Mouse (Mus musculus): ENCODE results near the gene Psma7. TPM values are rescaled to one million over a fixed set of nuclear protein-coding genes. Genes with fewer than 3 reads are reported as not detected.

The Psma7 gene
- 100 to 1,000 TPM; 416 to 450 TPM for polyA plus RNA-seq (2017; shearing (Covaris generic))

GRCm38 (mm10) chr2:180042256-180042857 lies at the start of gene Psma7, which contains the start of gene Ss18l1:
Gene Psma7 (minus strand): TSS chr2:180042433.
Gene Ss18l1 (plus strand): TSS chr2:180042509.
- ATAC-seq, result peak; percentile 82

- ATAC-seq, result no peak
Measured at GRCm38 (mm10) chr2:180090285-180090684, 48.1 kb upstream of the Psma7 start.

DNA sequence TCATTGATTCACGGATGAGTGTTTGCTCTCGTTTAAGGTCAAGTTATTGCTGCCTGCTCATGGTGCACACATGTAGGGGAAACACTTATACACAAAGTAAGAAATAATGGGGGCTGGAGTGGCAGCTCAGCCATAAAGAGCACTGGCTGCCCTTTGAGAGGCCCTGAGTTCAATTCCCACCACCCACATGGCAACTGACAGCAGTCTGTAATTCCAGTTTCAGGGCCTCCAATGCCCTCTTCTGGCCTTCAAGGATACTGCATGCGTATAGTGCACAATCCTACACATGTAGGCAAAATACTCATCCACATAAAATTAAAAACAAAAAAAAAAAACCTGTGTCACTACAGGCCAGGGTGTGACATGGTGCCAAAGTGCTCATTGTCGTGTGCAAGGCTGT lies 45.2 kb upstream of the Psma7 start:
- no peak for ATAC-seq

DNA sequence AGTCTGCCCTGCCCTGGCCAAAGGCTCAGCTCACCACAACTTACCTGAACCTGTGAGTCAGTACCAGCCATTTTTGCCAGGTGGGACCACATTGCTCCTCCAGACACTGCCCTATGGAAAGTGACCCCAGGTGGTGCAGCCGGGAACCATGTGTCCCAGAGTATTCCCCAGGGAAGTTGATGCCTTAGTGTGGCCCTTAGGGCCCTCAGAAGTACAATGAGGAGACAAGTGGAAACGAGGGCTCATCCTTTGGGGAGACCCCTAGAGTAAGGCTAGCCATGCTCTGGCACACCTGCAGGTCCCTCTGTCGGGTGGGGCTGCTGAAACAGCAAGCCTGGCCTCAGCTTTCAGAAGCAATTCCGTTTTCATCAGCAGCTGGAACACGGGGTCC lies 44.4 kb upstream of the Psma7 start:
- ATAC-seq, result no peak

DNA sequence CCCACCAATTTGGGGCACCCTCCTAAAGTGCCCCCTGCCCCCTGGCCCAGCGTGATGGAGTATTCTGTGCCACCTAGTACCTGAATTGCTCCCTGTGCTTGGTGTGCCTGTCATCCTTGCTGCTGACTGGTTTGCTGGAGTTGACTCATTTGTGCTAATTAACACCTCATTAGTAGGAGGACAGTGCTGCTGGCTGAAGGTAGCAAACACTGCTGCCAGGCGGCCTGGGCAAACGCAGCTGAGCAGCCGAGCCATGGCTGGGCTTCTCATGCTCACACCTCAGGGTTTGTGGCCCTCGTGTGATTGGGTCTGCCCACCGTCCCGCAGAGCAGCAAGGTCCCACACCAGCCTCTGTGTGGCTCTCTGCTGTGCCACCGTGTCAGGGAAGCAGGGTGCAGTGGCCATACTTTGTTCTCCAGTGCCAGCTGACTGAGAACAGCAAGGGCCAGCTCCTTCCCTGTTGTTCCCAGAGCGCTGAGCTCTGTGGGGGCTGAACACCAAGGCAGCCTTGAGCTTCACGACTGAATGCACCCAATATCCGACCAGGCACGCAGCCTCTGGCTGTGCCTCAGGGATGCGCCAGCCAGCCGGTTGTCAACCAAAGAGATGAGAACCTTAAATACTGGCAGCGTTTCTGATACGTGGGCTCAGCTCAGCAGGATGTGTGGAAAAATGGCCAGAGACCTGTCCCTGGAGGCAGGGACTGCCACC lies 43.8 kb upstream of the Psma7 start:
- ATAC-seq, result no peak

DNA sequence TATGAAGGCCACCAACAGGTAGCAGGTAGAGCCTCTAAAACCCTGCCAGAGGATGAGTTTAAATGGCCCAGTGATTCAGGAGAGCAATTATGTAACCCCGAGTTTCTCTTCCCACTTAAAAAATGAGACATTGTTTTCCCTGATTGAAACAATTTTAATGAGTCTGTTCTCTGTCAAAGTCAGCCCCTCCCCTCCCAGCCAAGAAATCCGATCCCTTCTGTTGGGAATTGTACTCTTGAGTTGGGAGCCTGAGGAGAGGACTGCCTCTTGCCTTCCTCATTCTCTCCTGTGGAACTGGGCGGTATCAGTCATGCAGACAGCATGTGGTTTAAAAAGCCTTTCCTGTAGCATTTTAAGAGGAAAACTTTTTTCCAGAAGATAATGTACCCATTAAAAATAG lies 42.3 kb upstream of the Psma7 start:
- ATAC-seq, result no peak

GRCm38 (mm10) chr2:180083063-180083462 lies 40.8 kb upstream of the Psma7 start:
- no peak for ATAC-seq

DNA sequence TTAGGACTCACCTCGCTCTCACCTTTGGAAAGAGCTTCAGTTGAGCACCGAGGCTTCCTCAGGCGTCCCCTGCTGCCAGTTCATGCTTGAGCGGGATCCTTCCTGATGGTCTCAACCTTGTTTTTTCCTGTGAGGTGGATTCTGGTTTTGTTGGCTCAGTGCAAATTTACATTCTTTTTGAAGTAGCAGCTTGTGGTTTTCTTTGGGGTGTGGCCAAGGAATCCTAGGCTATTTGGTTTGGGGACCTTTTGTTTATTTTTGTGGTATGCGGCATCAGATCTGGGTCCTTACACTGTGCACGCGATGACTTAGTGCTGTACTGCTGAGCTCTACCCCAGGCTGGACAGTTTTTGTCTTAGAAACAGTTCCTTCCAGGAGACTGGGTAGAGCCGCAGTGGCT lies 38.4 kb upstream of the Psma7 start:
- ATAC-seq, result no peak

- no peak for ATAC-seq
Measured at GRCm38 (mm10) chr2:180077622-180078021, 35.4 kb upstream of the Psma7 start.

- ATAC-seq, result no peak
Measured at GRCm38 (mm10) chr2:180072886-180073285, 30.7 kb upstream of the Psma7 start.

GRCm38 (mm10) chr2:180071671-180072070 lies 29.4 kb upstream of the Psma7 start:
- no peak for ATAC-seq

DNA sequence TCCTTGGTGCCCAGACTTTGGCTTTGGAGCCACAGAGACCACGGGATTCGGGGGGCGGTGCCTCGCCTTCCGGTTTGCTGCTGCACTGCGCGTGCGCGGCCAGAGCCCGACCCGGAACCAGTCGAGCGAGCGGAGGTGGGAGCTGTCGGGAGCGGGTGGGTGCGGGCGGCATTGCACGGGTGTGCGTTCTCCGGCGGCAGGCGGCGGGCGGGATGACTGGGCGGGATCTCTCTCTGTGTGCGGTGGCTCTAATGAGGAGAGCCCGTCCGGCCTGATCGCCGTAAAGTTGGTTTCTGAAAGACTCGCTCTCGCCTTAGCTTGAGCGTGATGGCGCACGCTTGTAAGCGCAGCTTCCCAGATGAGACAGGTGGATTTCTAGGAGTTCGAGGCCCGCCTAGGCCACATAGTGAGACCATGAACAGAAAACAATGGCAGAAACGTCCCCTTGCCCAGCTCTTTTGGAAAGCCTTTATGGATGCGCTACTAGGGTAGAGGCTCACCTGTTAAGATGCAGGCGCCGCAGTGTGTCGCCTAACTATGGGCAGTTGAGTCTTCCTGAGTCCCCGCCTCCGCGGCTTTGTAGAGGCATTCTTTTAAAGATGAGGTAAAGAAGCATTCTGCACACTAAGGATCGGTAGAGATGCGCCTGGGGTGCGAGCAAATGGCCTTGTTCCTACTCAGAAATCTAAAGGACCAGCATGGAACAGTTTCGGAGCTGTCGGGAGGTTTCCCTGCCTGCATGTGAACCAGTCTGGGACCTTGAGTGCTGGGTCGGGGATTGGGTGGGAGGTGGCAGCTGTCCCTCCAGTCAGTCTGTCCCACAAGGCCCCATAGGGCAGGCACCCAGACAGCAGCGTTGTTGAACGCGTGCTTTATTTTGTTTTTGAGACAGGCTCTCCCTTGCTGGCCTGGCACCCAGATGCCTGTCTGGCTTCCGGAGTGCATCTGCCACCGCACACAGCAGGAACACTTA lies 28.5 kb upstream of the Psma7 start, which contains the start of gene Mtg2:
TSS of gene Mtg2 (plus strand) at position 108 of the 973 bp plus-strand sequence.
- peak; percentile 97 for ATAC-seq

DNA sequence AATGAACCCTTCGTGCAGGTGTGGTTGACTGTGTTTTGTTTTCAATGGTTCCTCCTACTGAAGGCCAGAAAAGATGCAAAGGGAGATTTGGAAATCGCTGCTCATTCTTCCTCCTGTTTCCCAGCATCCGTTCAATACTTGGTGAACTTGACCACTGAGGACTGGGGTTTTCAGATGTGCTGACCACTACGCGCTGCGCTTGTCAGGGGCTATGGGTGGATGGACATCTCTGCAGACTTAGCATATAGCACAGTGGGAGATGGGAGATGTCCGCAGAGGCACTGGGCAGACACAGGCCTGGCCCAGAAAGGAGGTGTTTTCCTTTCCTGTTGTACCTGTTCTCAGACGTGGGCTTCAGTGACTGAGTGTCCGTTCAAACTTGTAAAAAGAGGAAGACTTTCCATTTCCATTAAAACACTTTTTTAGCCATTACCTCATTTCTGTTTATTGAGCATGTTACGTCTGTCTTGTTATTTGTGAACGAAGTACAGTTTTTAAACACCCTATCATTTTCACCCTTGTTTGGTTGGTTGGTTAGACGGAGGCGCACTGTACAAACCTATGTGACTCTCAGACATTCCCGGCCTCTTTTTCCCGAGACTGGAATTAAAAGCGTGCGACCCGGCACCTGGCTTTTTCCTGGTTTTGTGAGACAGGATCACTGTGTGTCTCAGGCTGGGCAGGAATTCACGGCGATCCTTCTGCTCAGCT lies 27.7 kb upstream of the Psma7 start:
- peak; percentile 36 for ATAC-seq

- ATAC-seq, result no peak
Measured at GRCm38 (mm10) chr2:180063338-180064131, 21.3 kb upstream of the Psma7 start.

GRCm38 (mm10) chr2:180053001-180053400 lies 10.8 kb upstream of the Psma7 start:
- ATAC-seq, result no peak

DNA sequence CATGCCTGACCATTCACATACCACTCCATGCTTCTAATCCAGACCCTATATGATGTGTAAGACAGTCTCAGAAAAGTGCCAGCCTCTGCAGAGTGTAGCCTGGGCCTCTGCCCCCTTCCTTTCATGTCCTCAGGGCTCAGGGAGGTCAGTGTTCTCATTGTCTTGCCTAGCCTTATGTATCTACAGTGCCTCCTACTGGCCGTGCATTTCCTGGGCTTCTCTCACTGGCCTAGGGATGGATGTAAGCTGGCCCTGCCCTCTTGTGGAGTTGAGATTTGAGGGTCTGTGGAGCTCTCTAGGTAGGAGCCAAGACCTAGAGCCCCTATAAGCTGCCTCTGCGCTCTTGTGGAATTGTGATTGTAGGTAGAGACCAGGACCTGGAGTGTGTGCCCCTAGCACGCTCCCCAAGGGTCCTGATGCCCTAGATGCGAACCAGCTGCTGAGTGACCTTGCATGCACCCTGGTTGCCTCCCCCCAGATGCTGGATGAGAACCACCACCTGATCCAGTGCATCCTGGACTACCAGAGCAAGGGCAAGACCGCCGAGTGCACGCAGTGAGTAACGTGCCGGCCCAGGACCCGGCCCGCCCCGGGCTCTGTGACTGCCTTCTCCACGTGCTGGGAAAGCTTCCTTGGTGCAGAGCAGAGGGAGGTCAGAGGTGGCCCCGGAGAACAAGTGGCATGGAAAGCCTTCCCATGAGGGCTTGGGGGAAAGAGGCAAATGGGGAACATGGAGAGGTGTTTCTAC lies 9.9 kb upstream of the Psma7 start:
- no peak for ATAC-seq

DNA sequence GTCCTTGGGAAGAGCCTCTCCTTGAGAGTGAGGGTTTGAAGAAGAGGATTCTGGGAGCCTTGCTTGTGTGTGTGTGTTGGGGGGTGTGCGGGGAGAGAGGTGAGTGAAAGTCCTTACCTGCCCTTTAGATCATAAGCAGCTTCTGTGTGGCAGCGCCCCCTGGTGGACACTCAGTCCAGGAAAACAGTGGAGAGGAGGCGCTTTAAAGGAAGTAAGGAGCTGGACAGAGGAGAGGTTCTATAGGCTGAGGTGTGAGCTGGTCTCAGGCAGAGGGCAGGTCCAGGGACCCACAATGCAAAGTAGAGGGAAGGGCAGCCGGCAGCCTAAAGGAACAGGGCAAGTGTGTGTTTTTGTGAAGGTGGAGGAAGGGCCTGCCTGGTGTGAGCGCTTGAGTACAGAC lies 8.8 kb upstream of the Psma7 start:
- ATAC-seq, result peak; percentile 86

GRCm38 (mm10) chr2:180047980-180048635 lies 5.9 kb upstream of the Psma7 start:
- ATAC-seq, result no peak

GRCm38 (mm10) chr2:180047580-180047979 lies 5.3 kb upstream of the Psma7 start:
- ATAC-seq, result no peak

DNA sequence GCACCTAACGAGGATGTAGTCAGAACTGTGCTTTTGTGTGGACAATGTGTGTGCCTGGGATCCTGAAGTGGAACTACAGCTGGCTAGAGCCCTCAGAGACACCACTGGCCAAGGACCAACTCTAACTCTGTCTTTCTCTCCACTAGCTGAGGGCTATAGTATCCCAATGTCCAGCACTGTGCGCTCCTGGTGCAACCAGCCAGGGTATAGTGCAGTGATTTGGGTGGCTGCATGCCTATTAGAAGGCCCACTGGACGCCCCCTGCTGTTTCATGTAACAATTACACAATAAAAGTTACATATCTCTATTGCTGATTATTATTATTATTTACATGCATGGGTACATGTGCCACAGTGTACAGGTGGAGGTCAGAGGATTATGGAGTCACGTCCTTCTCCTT lies 3.0 kb upstream of the Psma7 start:
- ATAC-seq, result peak; percentile 19
